Mouse (Mus musculus): ENCODE results near the gene 4930558K02Rik. TPM values are rescaled to one million over a fixed set of nuclear protein-coding genes. Genes with fewer than 3 reads are reported as not detected.
A peak's percentile ranks its signal among the peaks of the same experiment; 100 is the strongest.

4930558K02Rik gene
- total and polyA plus RNA-seq, 3 experiments: not detected

DNA sequence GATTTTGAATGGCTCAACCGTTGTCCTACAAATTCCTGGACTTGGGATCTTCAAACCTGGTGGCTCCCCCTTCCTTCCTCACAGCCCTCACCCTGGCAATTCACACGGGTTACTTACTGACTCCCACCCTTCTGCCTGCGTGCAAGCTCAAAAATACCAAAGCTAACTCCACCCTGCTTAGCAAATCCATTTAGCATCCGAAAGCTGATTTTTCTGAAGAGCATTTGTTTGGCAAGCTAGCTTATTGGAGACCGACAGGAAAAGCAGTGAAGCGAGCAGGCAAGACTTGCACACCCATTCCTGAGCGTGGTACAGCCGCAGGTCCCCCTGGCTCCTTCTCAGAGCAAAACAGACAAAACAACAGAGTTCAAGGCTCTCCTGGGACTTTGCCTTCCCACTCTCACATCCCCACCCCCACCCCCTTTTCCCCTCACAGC is 29.2 kb upstream of the 4930558K02Rik start:
- no peak for TF ChIP-seq CHD2 (IDR thresholded peaks at IDR 0.05; ENCODE audit: low read length)
- no peak overlapping the region for H3K4me3 ChIP-seq (replicated peaks in 1 of 3; ENCODE audit: low read depth in 2 of 3, low read length in 2 of 3, poor library complexity in 1 of 3)
- in situ Hi-C loops (cut with MboI; ENCODE audit: low pct_ligation_motif_present, low pct_unique_long_range_greater_than_20kb, low sequenced_read_pairs): loop anchor here (10.0 kb wide), 1 partner anchor 176 kb away; no protein-coding TSS in a partner anchor
- H3K36me3 ChIP-seq (replicated peaks in 1 of 2; ENCODE audit: control insufficient read depth in 1 of 2, insufficient read depth in 1 of 2, low read length in 1 of 2): peaks cover 10 to 19% of the 10 kb centered on the region in 2 experiments
- dilution Hi-C loops (cut with MboI; ENCODE audit: extremely low pct_ligation_motif_present, extremely low pct_unique_long_range_greater_than_20kb, low sequenced_read_pairs): no loop called here
- H3K4me2 ChIP-seq (ENCODE audit: insufficient read depth, low read depth, poor library complexity, severe bottlenecking): no peak overlapping the region
- no peaks in the 10 kb centered on the region for H3K9me3 ChIP-seq (replicated peaks; ENCODE audit: low read length)
- H3K4me1 ChIP-seq (ENCODE audit: control insufficient read depth in 1 of 2, insufficient read depth in 2 of 2): peaks cover 2 to 32% of the 10 kb centered on the region in 2 experiments; a peak in 2 of 4 replicates
- H3K27ac ChIP-seq (ENCODE audit: insufficient read depth, low read depth): no peak overlapping the region
- no peaks in the 10 kb centered on the region for H3K27me3 ChIP-seq (replicated peaks)
- no peaks in the 10 kb centered on the region for H3K79me2 ChIP-seq (replicated peaks; ENCODE audit: control insufficient read depth, extremely low read depth, insufficient read depth, poor library complexity, severe bottlenecking)
- DNase-seq (ENCODE audit: extremely low read depth): no peak
- no peak overlapping the region for H3K9ac ChIP-seq (ENCODE audit: insufficient read depth, low read depth)

DNA sequence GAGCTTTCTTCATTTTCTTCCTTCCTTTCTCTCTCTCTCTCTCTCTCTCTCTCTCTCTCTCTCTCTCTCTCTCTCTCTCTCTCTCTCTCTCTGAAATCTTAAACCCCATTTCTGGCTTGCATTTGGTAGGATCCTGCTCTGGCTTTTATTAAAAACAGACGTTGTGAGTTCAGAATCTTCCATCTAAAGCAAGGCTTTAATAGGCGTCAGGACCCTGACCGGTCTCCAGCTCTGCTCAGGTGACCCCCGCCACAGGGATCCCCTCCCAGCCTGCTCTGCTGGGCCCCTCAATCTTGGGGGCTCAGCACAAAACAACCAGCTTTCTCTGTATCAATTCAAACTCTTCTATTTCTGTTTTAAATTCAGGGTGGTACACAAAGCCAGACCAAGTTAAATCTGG is 28.8 kb upstream of the 4930558K02Rik start:
- in situ Hi-C loops (cut with MboI; ENCODE audit: low pct_ligation_motif_present, low pct_unique_long_range_greater_than_20kb, low sequenced_read_pairs): loop anchor here (10.0 kb wide), 1 partner anchor 177 kb away; no protein-coding TSS in a partner anchor
- Histone ChIP-seq H3K36me3 (replicated peaks in 1 of 2; ENCODE audit: control insufficient read depth in 1 of 2, insufficient read depth in 1 of 2, low read length in 1 of 2) (peaks cover 10 to 20% of the 10 kb centered on the region in 2 experiments), H3K9me3 (replicated peaks; ENCODE audit: low read length) (no peaks in the 10 kb centered on the region), H3K4me3 (replicated peaks in 1 of 3; ENCODE audit: low read depth in 2 of 3, low read length in 2 of 3, poor library complexity in 1 of 3) (no peak overlapping the region), H3K79me2 (replicated peaks; ENCODE audit: control insufficient read depth, extremely low read depth, insufficient read depth, poor library complexity, severe bottlenecking) (no peaks in the 10 kb centered on the region), H3K4me2 (ENCODE audit: insufficient read depth, low read depth, poor library complexity, severe bottlenecking) (no peak overlapping the region), H3K27ac (ENCODE audit: insufficient read depth, low read depth) (no peak overlapping the region), H3K4me1 (ENCODE audit: control insufficient read depth in 1 of 2, insufficient read depth in 2 of 2) (peaks cover 2 to 34% of the 10 kb centered on the region in 2 experiments; a peak in 2 of 4 replicates), H3K27me3 (replicated peaks) (no peaks in the 10 kb centered on the region), H3K9ac (ENCODE audit: insufficient read depth, low read depth) (no peak overlapping the region)
- dilution Hi-C loops (cut with MboI; ENCODE audit: extremely low pct_ligation_motif_present, extremely low pct_unique_long_range_greater_than_20kb, low sequenced_read_pairs): no loop called here
- no peak for TF ChIP-seq NRF1 (IDR thresholded peaks at IDR 0.05; ENCODE audit: low read depth, low read length)
- DNase-seq (ENCODE audit: extremely low read depth): no peak

DNA sequence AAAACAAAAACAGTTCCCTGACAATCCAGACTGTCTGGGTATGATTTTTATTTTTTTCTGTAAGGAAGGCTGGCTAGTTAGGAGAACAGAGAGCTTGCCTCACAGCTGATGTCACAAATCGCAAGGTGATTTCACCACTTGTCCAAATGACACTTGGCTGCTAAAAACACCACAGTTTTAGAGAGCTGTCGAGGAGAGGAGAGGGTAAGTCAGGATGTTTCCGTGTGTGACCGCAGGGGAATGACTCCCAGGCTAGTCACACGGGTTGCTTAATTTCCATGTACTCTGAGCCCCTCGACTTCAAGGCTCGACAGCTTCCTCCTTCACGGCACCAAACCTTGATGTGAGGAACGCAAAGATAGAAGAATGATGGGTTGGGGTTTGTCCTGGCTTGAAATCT is 26.7 kb upstream of the 4930558K02Rik start:
- Histone ChIP-seq H3K9me3 (replicated peaks; ENCODE audit: low read length) (no peaks in the 10 kb centered on the region), H3K27me3 (replicated peaks) (no peaks in the 10 kb centered on the region), H3K79me2 (replicated peaks; ENCODE audit: control insufficient read depth, extremely low read depth, insufficient read depth, poor library complexity, severe bottlenecking) (no peaks in the 10 kb centered on the region), H3K4me2 (ENCODE audit: insufficient read depth, low read depth, poor library complexity, severe bottlenecking) (no peak overlapping the region), H3K4me3 (replicated peaks in 1 of 3; ENCODE audit: low read depth in 2 of 3, low read length in 2 of 3, poor library complexity in 1 of 3) (no peak overlapping the region), H3K4me1 (ENCODE audit: control insufficient read depth in 1 of 2, insufficient read depth in 2 of 2) (peaks cover 2 to 27% of the 10 kb centered on the region in 2 experiments; a peak in 2 of 4 replicates), H3K9ac (ENCODE audit: insufficient read depth, low read depth) (no peak overlapping the region), H3K36me3 (replicated peaks in 1 of 2; ENCODE audit: control insufficient read depth in 1 of 2, insufficient read depth in 1 of 2, low read length in 1 of 2) (peaks cover 6 to 15% of the 10 kb centered on the region in 2 experiments), H3K27ac (ENCODE audit: insufficient read depth, low read depth) (no peak overlapping the region)
- in situ Hi-C loops (cut with MboI; ENCODE audit: low pct_ligation_motif_present, low pct_unique_long_range_greater_than_20kb, low sequenced_read_pairs) (loop anchor here (10.0 kb wide), 1 partner anchor 179 kb away; no protein-coding TSS in a partner anchor), dilution Hi-C loops (cut with MboI; ENCODE audit: extremely low pct_ligation_motif_present, extremely low pct_unique_long_range_greater_than_20kb, low sequenced_read_pairs) (no loop called here)
- TF ChIP-seq MYC (IDR thresholded peaks at IDR 0.05; ENCODE audit: low read depth, low read length) (no peak), ZMIZ1 (IDR thresholded peaks at IDR 0.05; ENCODE audit: low read depth, low read length) (no peak), ETS1 (conservative IDR thresholded peaks at IDR 0.05; ENCODE audit: low read depth, low read length) (peak; percentile 24; the same call in 1 of the 2 replicates)
- DNase-seq (ENCODE audit: extremely low read depth): peak; percentile 44
